Mouse (Mus musculus) testis, adult 2 months (tissue): ENCODE data around the gene Acoxl.

Experiments used
- CTCF ChIP-seq: fragments of 200-500 bp; IDR thresholded peaks from 2 replicates; pipeline ENCODE4 v1.5.1; 2012; ENCODE audit warnings: low read depth, mild to moderate bottlenecking, inconsistent platforms, low read length, moderate library complexity; ENCODE audit not compliant: control insufficient read depth, insufficient read depth, insufficient replicate concordance
- POLR2A ChIP-seq: fragments of 200-500 bp; IDR thresholded peaks from 2 replicates; pipeline ENCODE4 v1.6.1; 2012; ENCODE audit warnings: low read depth, mild to moderate bottlenecking, inconsistent platforms, low read length, moderate library complexity; ENCODE audit not compliant: control insufficient read depth

DNA sequence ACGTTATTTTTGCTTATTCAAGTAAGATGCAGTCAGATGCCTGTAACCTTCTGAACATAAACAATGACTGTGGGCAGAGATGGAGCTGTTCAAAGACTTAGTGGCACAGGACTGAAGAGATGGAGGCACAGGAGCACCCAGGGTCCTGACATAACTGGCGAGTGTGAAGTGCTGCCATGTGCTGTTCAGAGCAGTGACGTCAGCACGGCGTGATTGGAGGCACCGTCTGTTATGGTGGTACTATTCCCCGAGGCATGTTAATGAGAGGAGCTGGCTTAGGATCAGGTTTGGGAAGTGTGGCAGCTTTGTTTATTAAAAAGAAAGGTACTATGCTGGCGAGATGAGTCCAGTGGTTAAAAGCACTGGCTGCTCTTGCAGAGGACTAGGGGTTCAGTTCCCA is 300.2 kb downstream of the Acoxl start:
- TF ChIP-seq POLR2A (no peak), CTCF (no peak)
